Mouse (Mus musculus) heart, adult 2 months (tissue): ENCODE data around the gene Stpg1.
A peak's percentile ranks its signal among the peaks of the same experiment; 100 is the strongest.

Experiments used
- CTCF ChIP-seq: fragments of 200-600 bp; IDR thresholded peaks from 2 replicates; pipeline ENCODE4 v1.8.1; 2022; ENCODE audit warnings: antibody characterized with exemption, mild to moderate bottlenecking, moderate library complexity
- EP300 ChIP-seq: fragments of 200-500 bp; IDR thresholded peaks from 2 replicates; pipeline ENCODE4 v1.6.1; 2011; ENCODE audit warnings: low read depth, low read length, control low read depth; ENCODE audit not compliant: insufficient read depth
- POLR2A ChIP-seq: fragments of 200-500 bp; IDR thresholded peaks from 2 replicates; pipeline ENCODE4 v1.6.1; 2011; ENCODE audit warnings: mild to moderate bottlenecking, low read depth, low read length, control low read depth; ENCODE audit not compliant: insufficient read depth

- no peak for TF ChIP-seq CTCF
- 0 out of 2 replicates have a peak, but pooled peaks have one; percentile 19 for TF ChIP-seq EP300
- no peak; the same call in 1 of the 2 replicates for TF ChIP-seq POLR2A
Observed at GRCm38 (mm10) chr4:135498136-135498535, 3.5 kb downstream of the Stpg1 start.
